Mouse (Mus musculus) macrophage (primary cell): ENCODE results near the gene Hcn2. TPM values are rescaled to one million over a fixed set of nuclear protein-coding genes. Genes with fewer than 3 reads are reported as not detected.

Experiments used
- H3K27ac ChIP-seq: fragments of 350-480 bp; formaldehyde crosslinking; 2 replicates; pipeline ENCODE4 v1.9.0; 2021
- H3K36me3 ChIP-seq: fragments of 350-480 bp; formaldehyde crosslinking; 2 replicates; pipeline ENCODE4 v1.9.0; 2021; ENCODE audit errors: inconsistent target
- H3K4me3 ChIP-seq: fragments of 350-480 bp; formaldehyde crosslinking; 2 replicates; pipeline ENCODE4 v1.9.0; 2021; ENCODE audit errors: inconsistent target
- H3K79me2 ChIP-seq: fragments of 350-480 bp; formaldehyde crosslinking; 2 replicates; pipeline ENCODE4 v1.9.0; 2021; ENCODE audit errors: inconsistent target
- WGBS: methylation state at CpG from one replicate; pipeline ENCODE4 v1.1.7; 2026; ENCODE audit warnings: inconsistent platforms; ENCODE audit not compliant: missing documents; 5-methylcytosine and 5-hydroxymethylcytosine counted together
- polyA plus RNA-seq: library from polyadenylated mRNA; stranded (reverse); fragments of 250-400 nt; gene quantifications from 3 replicates; pipeline ENCODE4 v1.2.4, GENCODE M21; 2018; ENCODE audit warnings: inconsistent platforms
- total RNA-seq, 78 experiments: library from RNA; depleted of rRNA; stranded (reverse); fragments of 250-400 nt; gene quantifications; 1 replicate in 9 of 78; 2 replicates in 24 of 78; 3 replicates in 43 of 78; 4 replicates in 2 of 78; pipeline ENCODE4 v1.2.4; 2018; ENCODE audit warnings: inconsistent platforms in 56 of 78

Gene Hcn2
- under 1 TPM in 11 of 26 experiments, not detected in 15; 0.18 to 0.49 (median 0.38) TPM for total RNA-seq (2018; cell fraction: chromatin; rRNA removed)
- total RNA-seq (2018; cell fraction: cytosol; rRNA removed), result 1 to 10 TPM in 8 of 26 experiments, under 1 TPM in 18; 0.48 to 1.7 (median 0.87) TPM
- 1 to 10 TPM in 8 of 26 experiments, under 1 TPM in 15, not detected in 3; 0.22 to 1.7 (median 0.56) TPM for total RNA-seq (2018; cell fraction: nucleus; rRNA removed)
- polyA plus RNA-seq, result 0.30 to 1.6 TPM (median 0.40 TPM) in 3 replicates

DNA sequence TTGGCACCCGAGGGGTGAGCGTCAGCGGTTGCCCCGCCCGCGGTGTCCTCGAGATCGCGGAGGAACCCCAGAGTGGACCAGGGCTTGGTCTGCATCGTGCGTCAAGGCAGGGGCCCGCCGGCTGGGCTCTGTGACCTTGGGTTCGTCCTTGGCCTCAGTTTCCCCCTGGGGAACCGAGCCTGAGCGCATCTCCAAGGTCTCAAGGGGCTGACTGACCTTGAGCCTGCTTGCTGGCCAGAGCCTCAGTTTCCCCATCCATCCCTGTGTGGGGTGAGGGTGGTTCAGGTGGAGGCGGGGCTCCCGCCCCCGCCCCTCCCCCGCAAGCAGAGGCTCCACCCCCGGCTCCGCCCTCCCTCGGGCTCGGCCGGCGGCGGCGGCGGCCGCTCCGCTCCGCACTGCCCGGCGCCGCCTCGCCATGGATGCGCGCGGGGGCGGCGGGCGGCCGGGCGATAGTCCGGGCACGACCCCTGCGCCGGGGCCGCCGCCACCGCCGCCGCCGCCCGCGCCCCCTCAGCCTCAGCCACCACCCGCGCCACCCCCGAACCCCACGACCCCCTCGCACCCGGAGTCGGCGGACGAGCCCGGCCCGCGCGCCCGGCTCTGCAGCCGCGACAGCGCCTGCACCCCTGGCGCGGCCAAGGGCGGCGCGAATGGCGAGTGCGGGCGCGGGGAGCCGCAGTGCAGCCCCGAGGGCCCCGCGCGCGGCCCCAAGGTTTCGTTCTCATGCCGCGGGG lies at the start of gene Hcn2:
Hcn2 (plus strand) TSS at position 381 of the 734 bp plus-strand sequence.
- Histone ChIP-seq H3K36me3 (0 out of 2 replicates have a peak, but pooled peaks cover 6% of the 10 kb centered on the region), H3K79me2 (no peaks in the 10 kb centered on the region), H3K4me3 (no peak within 1 kb of the TSS), H3K27ac (no peak within 1 kb of the TSS)
- 2% methylated on average over 77 of the region's 91 CpGs for WGBS

DNA sequence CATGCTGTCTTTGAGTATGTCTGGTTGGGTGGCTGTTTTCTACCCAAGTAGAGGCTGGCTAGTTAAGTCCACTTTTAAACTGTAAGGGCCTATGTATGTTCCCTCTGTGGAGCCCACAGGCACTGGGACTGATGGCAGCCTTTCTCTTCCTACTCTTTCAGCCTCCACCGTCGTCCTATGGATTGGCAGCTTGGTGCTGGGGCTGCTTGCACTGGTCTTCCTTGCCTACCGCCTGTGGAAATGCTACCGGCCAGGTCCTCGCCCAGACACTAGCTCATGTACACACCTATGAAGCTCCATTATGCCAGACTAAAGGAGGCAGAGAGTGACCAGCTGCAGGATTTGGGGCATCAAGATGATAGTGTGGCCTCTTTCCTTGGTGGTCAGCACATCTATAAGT lies 48.4 kb upstream of the Hcn2 start:
- H3K27ac ChIP-seq, result no peak overlapping the region
- H3K79me2 ChIP-seq, result no peaks in the 10 kb centered on the region; the same call in 1 of the 2 replicates
- H3K4me3 ChIP-seq, result no peak overlapping the region
- no peaks in the 10 kb centered on the region for H3K36me3 ChIP-seq
- WGBS, result 82% methylated on average over 5 of the region's 5 CpGs

DNA sequence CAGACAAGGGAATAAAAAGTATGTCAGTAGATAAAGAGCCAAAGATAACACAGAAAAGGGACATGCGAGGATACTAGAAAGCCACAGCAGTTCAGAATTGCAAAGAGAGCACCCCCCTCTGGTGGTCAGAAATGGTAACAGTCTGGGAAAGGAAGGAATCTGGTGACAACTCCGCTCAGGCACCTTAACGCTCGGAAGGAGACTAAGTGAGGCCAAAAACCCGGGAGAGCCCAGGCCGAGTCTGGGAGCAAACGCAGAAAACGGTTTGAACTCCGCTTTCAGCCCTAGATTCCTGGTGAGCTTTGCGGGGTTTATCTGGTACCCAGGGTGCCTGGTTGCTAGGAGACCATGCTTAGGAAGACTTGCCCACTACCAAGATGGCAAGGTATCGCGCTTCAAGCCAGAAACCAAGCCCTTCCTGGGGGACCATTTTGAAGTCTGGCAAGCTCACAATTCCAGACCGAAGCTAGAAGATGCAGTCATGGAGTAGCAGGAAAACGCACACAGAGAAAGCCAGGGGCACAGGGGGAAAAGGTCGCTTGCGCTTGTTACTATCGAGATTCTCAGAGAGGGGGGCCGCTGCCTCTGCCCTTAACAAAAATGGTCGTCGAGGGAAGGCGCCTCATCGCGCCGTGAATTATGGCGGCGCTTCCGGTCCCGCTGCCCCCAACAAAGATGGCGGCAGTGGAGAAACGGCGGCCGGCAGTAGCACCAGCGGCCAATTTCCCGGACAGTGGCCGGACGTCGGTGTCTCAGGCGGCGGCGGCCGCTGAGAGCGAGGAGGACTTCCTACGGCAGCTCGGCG lies 47.5 kb upstream of the Hcn2 start, which contains the start of gene Tpgs1:
Tpgs1 (plus strand) TSS at position 599 of the 805 bp plus-strand sequence.
- 0% methylated on average over 45 of the region's 45 CpGs for WGBS
- peak within 1 kb of the TSS; percentile 80 for H3K4me3 ChIP-seq
- no peaks in the 10 kb centered on the region; the same call in 1 of the 2 replicates for H3K79me2 ChIP-seq
- H3K36me3 ChIP-seq, result no peaks in the 10 kb centered on the region
- H3K27ac ChIP-seq, result peak within 1 kb of the TSS; percentile 74

- WGBS, result under 1% methylated on average over 47 of the region's 47 CpGs
- Histone ChIP-seq H3K27ac (peak overlapping the region; percentile 74), H3K79me2 (no peaks in the 10 kb centered on the region; the same call in 1 of the 2 replicates), H3K36me3 (no peaks in the 10 kb centered on the region), H3K4me3 (peak overlapping the region; percentile 80)
Observed at GRCm38 (mm10) chr10:79669576-79670057, 46.8 kb upstream of the Hcn2 start.

DNA sequence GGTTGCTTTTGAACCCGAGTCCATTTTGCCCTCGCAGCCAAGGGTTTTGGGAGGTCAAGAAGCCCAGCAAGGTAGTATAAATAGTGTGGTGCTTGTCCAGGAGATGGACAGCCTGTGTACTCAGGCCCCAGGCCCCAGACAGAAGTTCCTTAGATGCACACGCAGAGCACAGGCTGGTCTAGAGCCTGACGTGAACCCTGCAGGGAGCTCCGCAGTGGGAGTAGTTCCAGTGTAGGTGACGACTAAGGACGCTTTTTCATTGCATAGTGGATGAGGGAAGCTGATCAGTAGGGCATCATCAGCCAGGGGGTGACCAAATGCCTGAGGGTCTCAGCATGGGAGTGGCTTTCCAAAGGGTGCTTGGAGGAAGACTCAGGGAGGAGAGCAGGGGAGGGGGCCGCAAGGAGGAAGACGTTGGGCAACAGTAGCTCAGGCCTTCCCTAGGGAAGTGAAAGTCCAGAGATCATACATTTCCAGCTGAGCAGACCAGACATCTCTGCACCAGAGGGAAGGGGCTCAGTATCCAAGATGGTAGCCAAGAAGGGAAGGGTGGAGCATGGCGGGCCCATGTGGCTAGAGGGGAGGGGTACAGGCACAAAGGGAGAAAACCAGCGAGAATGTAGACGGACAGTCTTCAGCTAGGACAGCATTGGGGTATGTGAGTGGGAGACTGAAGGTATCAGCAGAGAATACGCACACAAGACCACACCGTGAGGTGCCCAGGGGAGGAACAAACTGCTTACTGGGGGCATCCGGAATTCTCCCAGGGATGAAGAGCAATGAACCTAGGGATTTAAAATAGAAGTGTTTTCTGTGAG lies 46.2 kb upstream of the Hcn2 start:
- H3K79me2 ChIP-seq, result no peaks in the 10 kb centered on the region; the same call in 1 of the 2 replicates
- H3K36me3 ChIP-seq, result no peaks in the 10 kb centered on the region
- H3K27ac ChIP-seq, result peak overlapping the region; percentile 74
- peak overlapping the region; percentile 80 for H3K4me3 ChIP-seq
- WGBS, result 34% methylated on average over 15 of the region's 15 CpGs

- 89% methylated on average over 6 of the region's 6 CpGs for WGBS
- Histone ChIP-seq H3K4me3 (no peak overlapping the region), H3K36me3 (peaks cover 4% of the 10 kb centered on the region; the same call in 1 of the 2 replicates), H3K27ac (no peak overlapping the region), H3K79me2 (no peaks in the 10 kb centered on the region; the same call in 1 of the 2 replicates)
Observed at GRCm38 (mm10) chr10:79671396-79672087, 44.9 kb upstream of the Hcn2 start.

GRCm38 (mm10) chr10:79672088-79672455 lies 44.4 kb upstream of the Hcn2 start:
- peaks cover 4% of the 10 kb centered on the region; the same call in 1 of the 2 replicates for H3K36me3 ChIP-seq
- H3K4me3 ChIP-seq, result no peak overlapping the region
- no peak overlapping the region for H3K27ac ChIP-seq
- WGBS, result 84% methylated on average over 3 of the region's 3 CpGs
- no peaks in the 10 kb centered on the region; the same call in 1 of the 2 replicates for H3K79me2 ChIP-seq

- Histone ChIP-seq H3K36me3 (peaks cover 4% of the 10 kb centered on the region; the same call in 1 of the 2 replicates), H3K27ac (no peak overlapping the region), H3K79me2 (no peaks in the 10 kb centered on the region; the same call in 1 of the 2 replicates), H3K4me3 (no peak overlapping the region)
- WGBS, result 97% methylated on average over 3 of the region's 3 CpGs
Observed at GRCm38 (mm10) chr10:79673054-79673453, 43.4 kb upstream of the Hcn2 start.

- Histone ChIP-seq H3K27ac (no peak overlapping the region), H3K4me3 (no peak overlapping the region), H3K79me2 (no peaks in the 10 kb centered on the region; the same call in 1 of the 2 replicates), H3K36me3 (peaks cover 4% of the 10 kb centered on the region; the same call in 1 of the 2 replicates)
- 97% methylated on average over 33 of the region's 44 CpGs for WGBS
Observed at GRCm38 (mm10) chr10:79675346-79676035, 40.9 kb upstream of the Hcn2 start.

- H3K27ac ChIP-seq, result peak overlapping the region; percentile 39
- WGBS, result 46% methylated on average over 11 of the region's 11 CpGs
- peaks cover 36% of the 10 kb centered on the region for H3K79me2 ChIP-seq
- peak overlapping the region; percentile 47 for H3K4me3 ChIP-seq
- H3K36me3 ChIP-seq, result peaks cover 17% of the 10 kb centered on the region
Observed at GRCm38 (mm10) chr10:79680606-79681495, 35.6 kb upstream of the Hcn2 start.

GRCm38 (mm10) chr10:79681591-79682245 lies 34.7 kb upstream of the Hcn2 start, which contains the start of gene Cdc34:
Gene Cdc34, plus strand, starts transcription at chr10:79682195.
- WGBS, result under 1% methylated on average over 79 of the region's 84 CpGs

More at GRCm38 (mm10) chr10:79681591-79682245, 34.7 kb upstream of the Hcn2 start, which contains the start of gene Cdc34:
- H3K79me2 ChIP-seq, result peaks cover 45% of the 10 kb centered on the region
- H3K36me3 ChIP-seq, result peaks cover 22% of the 10 kb centered on the region
- H3K4me3 ChIP-seq, result peak within 1 kb of the TSS; percentile 99
- peak within 1 kb of the TSS; percentile 77 for H3K27ac ChIP-seq
